Mouse (Mus musculus) adrenal gland, adult 18-20 months (tissue): ENCODE results near the gene Rbm4. TPM values are rescaled to one million over a fixed set of nuclear protein-coding genes. Genes with fewer than 3 reads are reported as not detected.
"Not testable (repeated sequence)": the region's sequence is repeated elsewhere in the genome, so short reads cannot be mapped to it uniquely, and the experiment has no call there.

Source experiments
- DNase-seq, 2 experiments: peaks; one replicate each; pipeline ENCODE4 v3.0.0; 2021 to 2022; ENCODE audit warnings: low spot score in 2 of 2
- long read RNA-seq, 2 experiments: library from polyadenylated mRNA; stranded (forward); transcript quantifications; one replicate each; pipeline ENCODE4 v2.0.0; 2021
- total RNA-seq, 2 experiments: library from RNA; stranded (reverse); gene quantifications; 1 replicate in 1 of 2; 2 replicates in 1 of 2; pipeline ENCODE4 v1.2.3; 2021

Gene Rbm4
- total RNA-seq: 10 to 100 TPM; 64.1 to 66.8 TPM
- long read RNA-seq, experiment 1, transcript Rbm4-206 (4 exons, 2,610 nt): major isoform, 12 of 19 reads
- long read RNA-seq, experiment 1, partial matches to known transcripts: 3 of 19 reads
- long read RNA-seq, experiment 1, other reads (novel, unspliced or antisense): 1 of 19 reads
- long read RNA-seq, experiment 2, transcript Rbm4-204 (4 exons, 1,411 nt): minor isoform, 8 of 35 reads
- long read RNA-seq, experiment 2, transcript Rbm4-206 (4 exons, 2,610 nt): major isoform, 13 of 35 reads
- long read RNA-seq, experiment 2, transcript Rbm4-201 (3 exons, 801 nt): minor isoform, 7 of 35 reads
- long read RNA-seq, experiment 2, partial matches to known transcripts: 2 of 35 reads
- long read RNA-seq, experiment 2, other reads (novel, unspliced or antisense): 1 of 35 reads

- peak; percentile 87 to 93 for DNase-seq
These were observed at the start of gene Rbm4 for GRCm38 (mm10) chr19:4793831-4794422. Rbm4 (minus strand) TSS chr19:4793901.

GRCm38 (mm10) chr19:4842611-4843010 lies 48.9 kb upstream of the Rbm4 start:
- DNase-seq: no peak

- DNase-seq: no peak
These were observed 47.1 kb upstream of the Rbm4 start for GRCm38 (mm10) chr19:4840848-4841247.

GRCm38 (mm10) chr19:4839149-4839548 lies 45.4 kb upstream of the Rbm4 start, which contains the start of the genes Ccs and Ccdc87:
Ccs (minus strand) TSS chr19:4839332.
Ccdc87 (plus strand) TSS chr19:4839366.
- DNase-seq: peak; percentile 91 to 94

- no peak for DNase-seq
These were observed 44.9 kb upstream of the Rbm4 start for GRCm38 (mm10) chr19:4838526-4839140.

GRCm38 (mm10) chr19:4837049-4837448 lies 43.3 kb upstream of the Rbm4 start:
- no peak for DNase-seq

- no peak for DNase-seq
These were observed 42.4 kb upstream of the Rbm4 start for GRCm38 (mm10) chr19:4836096-4836495.

GRCm38 (mm10) chr19:4833977-4834376 lies 40.3 kb upstream of the Rbm4 start:
- DNase-seq: no peak

GRCm38 (mm10) chr19:4829156-4829555 lies 35.5 kb upstream of the Rbm4 start:
- peak; percentile 26 to 49 for DNase-seq

GRCm38 (mm10) chr19:4828444-4829114 lies 34.9 kb upstream of the Rbm4 start:
- DNase-seq: no peak

- DNase-seq: peak; percentile 29 to 55
These were observed 27.1 kb upstream of the Rbm4 start for GRCm38 (mm10) chr19:4820678-4821303.

- no peak for DNase-seq
These were observed 23.6 kb upstream of the Rbm4 start for GRCm38 (mm10) chr19:4817182-4817835.

- no peak for DNase-seq
These were observed 19.3 kb upstream of the Rbm4 start for GRCm38 (mm10) chr19:4813015-4813414.

- not testable (repeated sequence) for DNase-seq
These were observed 18.7 kb upstream of the Rbm4 start for GRCm38 (mm10) chr19:4812334-4812949.

- no peak for DNase-seq
These were observed 18.2 kb upstream of the Rbm4 start for GRCm38 (mm10) chr19:4811909-4812242.

GRCm38 (mm10) chr19:4811063-4811908 lies 17.6 kb upstream of the Rbm4 start, which contains the start of the genes Gm21992 and Rbm14:
Gm21992 (minus strand) TSS chr19:4811612.
Rbm14 (minus strand) TSS chr19:4811634.
- DNase-seq: peak; percentile 92 to 94

- DNase-seq: no peak
These were observed 17.0 kb upstream of the Rbm4 start for GRCm38 (mm10) chr19:4810746-4811062.

GRCm38 (mm10) chr19:4810309-4810708 lies 16.6 kb upstream of the Rbm4 start:
- no peak for DNase-seq

- no peak for DNase-seq
These were observed 9.6 kb upstream of the Rbm4 start for GRCm38 (mm10) chr19:4803283-4803682.
